Mouse (Mus musculus): ENCODE measurements at regions not wholly inside any gene's neighbourhood (a gene's known extent, or its start where the extent isn't known, plus 50 kb on each side); places are given as distances from the start of the nearest gene placed in this dataset.

GRCm38 (mm10) chr2:115467107-115467745 is 114.3 kb upstream of the BC052040 start:
- no peaks in the 10 kb centered on the region for H3K9me3 ChIP-seq (ENCODE audit: low read length)
- H3K36me3 ChIP-seq (replicated peaks; ENCODE audit: insufficient read depth, low read length): no peaks in the 10 kb centered on the region
- no peak overlapping the region for H3K4me2 ChIP-seq (ENCODE audit: low read depth, low read length)
- WGBS (ENCODE audit: insufficient replicate concordance): 85% methylated on average over 11 of the region's 11 CpGs
- H3K27ac ChIP-seq (ENCODE audit: low read depth): no peak overlapping the region
- TF ChIP-seq EP300 (IDR thresholded peaks at IDR 0.05; ENCODE audit: low read depth): no peak
- TF ChIP-seq CTCF (IDR thresholded peaks at IDR 0.05; ENCODE audit: low read depth): no peak
- no peak for ATAC-seq
- no peak overlapping the region for H3K4me3 ChIP-seq (ENCODE audit: low read depth, low read length)
- no peaks in the 10 kb centered on the region for H3K4me1 ChIP-seq (ENCODE audit: insufficient read depth)
- H3K27me3 ChIP-seq (ENCODE audit: insufficient read depth, low read length): no peaks in the 10 kb centered on the region
- DNase-seq: no peak
- no peak overlapping the region for H3K9ac ChIP-seq (replicated peaks)

GRCm38 (mm10) chr2:115467936-115468335 is 113.6 kb upstream of the BC052040 start:
- no peak overlapping the region for H3K9ac ChIP-seq (replicated peaks)
- no peak overlapping the region for H3K4me2 ChIP-seq (ENCODE audit: low read depth, low read length)
- no peaks in the 10 kb centered on the region for H3K36me3 ChIP-seq (replicated peaks; ENCODE audit: insufficient read depth, low read length)
- H3K4me3 ChIP-seq (ENCODE audit: low read depth, low read length): no peak overlapping the region
- H3K4me1 ChIP-seq (ENCODE audit: insufficient read depth): no peaks in the 10 kb centered on the region
- H3K27me3 ChIP-seq (ENCODE audit: insufficient read depth, low read length): no peaks in the 10 kb centered on the region
- TF ChIP-seq CTCF (IDR thresholded peaks at IDR 0.05; ENCODE audit: low read depth): no peak
- no peak for TF ChIP-seq EP300 (IDR thresholded peaks at IDR 0.05; ENCODE audit: low read depth)
- H3K27ac ChIP-seq (ENCODE audit: low read depth): no peak overlapping the region
- DNase-seq: no peak
- no peak for ATAC-seq
- no peaks in the 10 kb centered on the region for H3K9me3 ChIP-seq (ENCODE audit: low read length)
- WGBS (ENCODE audit: insufficient replicate concordance): 75% methylated on average over 6 of the region's 6 CpGs

GRCm38 (mm10) chr2:115468471-115468909 is 113.0 kb upstream of the BC052040 start:
- Histone ChIP-seq H3K9me3 (ENCODE audit: low read length) (no peaks in the 10 kb centered on the region), H3K4me3 (ENCODE audit: low read depth, low read length) (no peak overlapping the region), H3K27me3 (ENCODE audit: insufficient read depth, low read length) (no peaks in the 10 kb centered on the region), H3K27ac (ENCODE audit: low read depth) (no peak overlapping the region), H3K9ac (replicated peaks) (no peak overlapping the region), H3K36me3 (replicated peaks; ENCODE audit: insufficient read depth, low read length) (no peaks in the 10 kb centered on the region), H3K4me2 (ENCODE audit: low read depth, low read length) (no peak overlapping the region), H3K4me1 (ENCODE audit: insufficient read depth) (no peaks in the 10 kb centered on the region)
- WGBS (ENCODE audit: insufficient replicate concordance): 80% methylated on average over 7 of the region's 7 CpGs
- no peak for DNase-seq
- TF ChIP-seq CTCF (IDR thresholded peaks at IDR 0.05; ENCODE audit: low read depth): no peak
- no peak for TF ChIP-seq EP300 (IDR thresholded peaks at IDR 0.05; ENCODE audit: low read depth)
- ATAC-seq: no peak

- Histone ChIP-seq H3K4me3 (ENCODE audit: low read depth, low read length) (no peak overlapping the region), H3K36me3 (replicated peaks; ENCODE audit: insufficient read depth, low read length) (no peaks in the 10 kb centered on the region), H3K4me1 (ENCODE audit: insufficient read depth) (no peaks in the 10 kb centered on the region), H3K4me2 (ENCODE audit: low read depth, low read length) (no peak overlapping the region), H3K9ac (replicated peaks) (no peak overlapping the region), H3K27ac (ENCODE audit: low read depth) (no peak overlapping the region), H3K27me3 (ENCODE audit: insufficient read depth, low read length) (no peaks in the 10 kb centered on the region), H3K9me3 (ENCODE audit: low read length) (no peaks in the 10 kb centered on the region)
- no peak for ATAC-seq
- TF ChIP-seq CTCF (IDR thresholded peaks at IDR 0.05; ENCODE audit: low read depth) (no peak), EP300 (IDR thresholded peaks at IDR 0.05; ENCODE audit: low read depth) (no peak)
- DNase-seq: no peak
- 69% methylated on average over 6 of the region's 6 CpGs for WGBS (ENCODE audit: insufficient replicate concordance)
Measured at GRCm38 (mm10) chr2:115469165-115469821, 112.2 kb upstream of the BC052040 start.

GRCm38 (mm10) chr2:115472393-115472792 is 109.1 kb upstream of the BC052040 start:
- Histone ChIP-seq H3K9ac (replicated peaks) (no peak overlapping the region), H3K27ac (ENCODE audit: low read depth) (no peak overlapping the region), H3K4me1 (ENCODE audit: insufficient read depth) (no peaks in the 10 kb centered on the region), H3K9me3 (ENCODE audit: low read length) (no peaks in the 10 kb centered on the region), H3K4me2 (ENCODE audit: low read depth, low read length) (no peak overlapping the region), H3K36me3 (replicated peaks; ENCODE audit: insufficient read depth, low read length) (no peaks in the 10 kb centered on the region), H3K4me3 (ENCODE audit: low read depth, low read length) (no peak overlapping the region), H3K27me3 (ENCODE audit: insufficient read depth, low read length) (no peaks in the 10 kb centered on the region)
- ATAC-seq (no peak), DNase-seq (no peak)
- WGBS (ENCODE audit: insufficient replicate concordance): 55% methylated on average over 2 of the region's 2 CpGs
- TF ChIP-seq CTCF (IDR thresholded peaks at IDR 0.05; ENCODE audit: low read depth): no peak
- TF ChIP-seq EP300 (IDR thresholded peaks at IDR 0.05; ENCODE audit: low read depth): no peak

- H3K9me3 ChIP-seq (ENCODE audit: low read length): no peaks in the 10 kb centered on the region
- no peaks in the 10 kb centered on the region for H3K36me3 ChIP-seq (replicated peaks; ENCODE audit: insufficient read depth, low read length)
- WGBS (ENCODE audit: insufficient replicate concordance): 79% methylated on average over 13 of the region's 13 CpGs
- H3K27me3 ChIP-seq (ENCODE audit: insufficient read depth, low read length): no peaks in the 10 kb centered on the region
- H3K27ac ChIP-seq (ENCODE audit: low read depth): no peak overlapping the region
- H3K4me2 ChIP-seq (ENCODE audit: low read depth, low read length): no peak overlapping the region
- ATAC-seq (no peak), DNase-seq (no peak)
- H3K4me3 ChIP-seq (ENCODE audit: low read depth, low read length): no peak overlapping the region
- no peak for TF ChIP-seq EP300 (IDR thresholded peaks at IDR 0.05; ENCODE audit: low read depth)
- no peak for TF ChIP-seq CTCF (IDR thresholded peaks at IDR 0.05; ENCODE audit: low read depth)
- H3K9ac ChIP-seq (replicated peaks): no peak overlapping the region
- H3K4me1 ChIP-seq (ENCODE audit: insufficient read depth): no peaks in the 10 kb centered on the region
Measured at GRCm38 (mm10) chr2:115483418-115484288, 97.9 kb upstream of the BC052040 start.
